Mouse (Mus musculus): ENCODE results near the gene Ablim2. TPM values are rescaled to one million over a fixed set of nuclear protein-coding genes. Genes with fewer than 3 reads are reported as not detected.

Gene Ablim2
- polyA plus RNA-seq, 1 experiment from 2014 or later, result 1.3 TPM

DNA sequence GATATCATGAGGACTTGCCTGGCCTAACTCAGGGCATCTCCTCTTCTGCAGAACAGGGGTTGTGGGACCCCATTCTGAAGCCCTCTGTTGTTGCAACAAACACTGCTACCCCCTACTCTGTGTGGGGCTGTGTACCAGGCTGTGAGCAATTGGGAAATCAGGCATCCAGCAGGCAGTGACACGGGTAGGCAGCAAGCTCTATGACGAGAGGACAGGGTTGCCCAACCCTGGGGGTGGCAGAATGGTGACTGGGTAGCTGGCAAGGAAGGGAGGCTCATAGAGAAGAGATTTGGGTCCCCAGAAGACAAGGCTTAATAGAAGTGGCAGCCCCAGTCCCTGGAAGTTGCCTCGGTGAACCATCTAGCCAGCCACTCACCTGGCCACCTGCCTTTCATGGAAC, 31.8 kb upstream of the Ablim2 start:
- Histone ChIP-seq H3K9ac (no peak overlapping the region), H3K27ac (no peak overlapping the region), H3K4me2 (no peak overlapping the region), H3K4me3 (replicated peaks) (no peak overlapping the region), H3K27me3 (no peaks in the 10 kb centered on the region), H3K9me3 (no peaks in the 10 kb centered on the region), H3K4me1 (no peaks in the 10 kb centered on the region), H3K36me3 (replicated peaks) (no peaks in the 10 kb centered on the region)
- WGBS, result 71% methylated on average over 3 of the region's 3 CpGs
- ATAC-seq (ENCODE audit: low FRiP score), result no peak

DNA sequence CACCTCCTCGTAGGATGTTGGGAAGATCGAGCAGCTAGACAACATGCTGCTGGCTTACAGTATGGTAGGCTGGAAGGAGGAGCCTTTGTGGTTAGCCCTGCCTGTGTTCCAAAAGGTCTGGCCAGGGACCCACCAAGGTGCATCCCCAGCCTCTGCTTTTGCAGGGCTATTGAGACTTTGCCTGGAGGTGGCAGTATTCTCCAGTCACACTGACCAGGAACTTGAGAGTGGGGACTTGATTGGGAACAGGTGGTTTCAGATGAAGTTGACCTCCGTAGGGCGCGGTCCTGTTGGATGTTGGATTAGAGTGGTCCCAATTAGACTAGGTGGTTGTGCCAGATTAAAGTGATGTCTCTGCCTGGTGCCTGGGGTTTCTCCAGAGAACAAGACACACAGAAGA, 30.2 kb upstream of the Ablim2 start:
- H3K36me3 ChIP-seq (replicated peaks), result no peaks in the 10 kb centered on the region
- WGBS, result 91% methylated on average over 5 of the region's 5 CpGs
- no peak overlapping the region for H3K4me3 ChIP-seq (replicated peaks)
- no peak overlapping the region for H3K4me2 ChIP-seq
- ATAC-seq (ENCODE audit: low FRiP score), result no peak
- no peaks in the 10 kb centered on the region for H3K27me3 ChIP-seq
- no peak overlapping the region for H3K27ac ChIP-seq
- no peak overlapping the region for H3K9ac ChIP-seq
- H3K9me3 ChIP-seq, result no peaks in the 10 kb centered on the region
- H3K4me1 ChIP-seq, result no peaks in the 10 kb centered on the region

DNA sequence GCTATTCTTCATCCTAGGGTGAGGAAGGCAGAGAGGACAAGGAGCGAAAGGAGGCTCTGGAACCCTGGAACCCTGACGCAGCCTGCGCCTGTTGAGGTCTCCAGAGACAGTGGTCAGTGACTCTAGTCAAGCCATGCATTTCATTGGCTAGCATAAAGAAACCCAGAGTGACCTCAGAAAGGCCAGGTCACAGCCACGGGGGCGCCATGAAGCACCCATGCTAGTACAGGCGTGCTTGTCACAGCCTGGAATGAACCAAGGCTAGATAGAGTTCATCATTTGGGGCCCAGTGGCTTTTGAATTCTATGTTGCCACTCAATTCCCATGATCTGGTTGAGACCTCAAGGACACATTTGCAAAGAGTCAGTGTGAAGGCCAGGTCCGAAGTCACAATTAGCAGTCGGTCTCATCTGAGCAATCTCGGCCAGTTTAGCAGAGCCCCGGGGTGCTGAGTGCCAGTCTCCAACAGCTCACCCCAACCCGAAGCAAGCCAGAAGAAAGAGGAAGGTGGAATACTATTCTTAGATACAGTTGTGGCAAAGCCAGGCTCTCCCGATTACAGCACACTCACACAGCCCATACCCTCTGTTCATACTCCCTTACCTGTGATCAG, 29.2 kb upstream of the Ablim2 start:
- no peak for ATAC-seq (ENCODE audit: low FRiP score)
- Histone ChIP-seq H3K9ac (no peak overlapping the region), H3K27me3 (no peaks in the 10 kb centered on the region), H3K36me3 (replicated peaks) (no peaks in the 10 kb centered on the region), H3K9me3 (no peaks in the 10 kb centered on the region), H3K4me2 (no peak overlapping the region), H3K27ac (no peak overlapping the region), H3K4me3 (replicated peaks) (no peak overlapping the region), H3K4me1 (no peaks in the 10 kb centered on the region)
- 91% methylated on average over 12 of the region's 12 CpGs for WGBS

GRCm38 (mm10) chr5:35728957-35729460, 28.7 kb upstream of the Ablim2 start:
- H3K4me2 ChIP-seq, result no peak overlapping the region
- H3K27ac ChIP-seq, result peak overlapping the region; percentile 53; the same call in 1 of the 2 replicates

GRCm38 (mm10) chr5:35729844-35730243, 27.8 kb upstream of the Ablim2 start:
- Histone ChIP-seq H3K27me3 (no peaks in the 10 kb centered on the region), H3K9me3 (no peaks in the 10 kb centered on the region), H3K4me3 (replicated peaks) (no peak overlapping the region), H3K4me1 (no peaks in the 10 kb centered on the region), H3K9ac (no peak overlapping the region), H3K36me3 (replicated peaks) (no peaks in the 10 kb centered on the region), H3K4me2 (no peak overlapping the region), H3K27ac (no peak overlapping the region)
- ATAC-seq (ENCODE audit: low FRiP score), result no peak
- WGBS, result 84% methylated on average over 3 of the region's 3 CpGs

More at GRCm38 (mm10) chr5:35728957-35729460, 28.7 kb upstream of the Ablim2 start:
- Histone ChIP-seq H3K27me3 (no peaks in the 10 kb centered on the region), H3K4me1 (no peaks in the 10 kb centered on the region), H3K36me3 (replicated peaks) (no peaks in the 10 kb centered on the region), H3K9me3 (no peaks in the 10 kb centered on the region), H3K9ac (no peak overlapping the region), H3K4me3 (replicated peaks) (no peak overlapping the region)
- ATAC-seq (ENCODE audit: low FRiP score), result no peak
- 65% methylated on average over 11 of the region's 11 CpGs for WGBS

GRCm38 (mm10) chr5:35730552-35730951, 27.1 kb upstream of the Ablim2 start:
- Histone ChIP-seq H3K27me3 (no peaks in the 10 kb centered on the region), H3K9me3 (no peaks in the 10 kb centered on the region), H3K27ac (no peak overlapping the region), H3K4me2 (no peak overlapping the region), H3K9ac (no peak overlapping the region), H3K4me3 (replicated peaks) (no peak overlapping the region), H3K4me1 (no peaks in the 10 kb centered on the region), H3K36me3 (replicated peaks) (no peaks in the 10 kb centered on the region)
- no peak for ATAC-seq (ENCODE audit: low FRiP score)
- WGBS, result 83% methylated on average over 1 of the region's 1 CpGs

- no peaks in the 10 kb centered on the region for H3K27me3 ChIP-seq
- no peaks in the 10 kb centered on the region for H3K9me3 ChIP-seq
- H3K36me3 ChIP-seq (replicated peaks), result no peaks in the 10 kb centered on the region
- H3K4me1 ChIP-seq, result no peaks in the 10 kb centered on the region
- no peak overlapping the region for H3K4me3 ChIP-seq (replicated peaks)
- H3K27ac ChIP-seq, result no peak overlapping the region
- no peak overlapping the region for H3K4me2 ChIP-seq
- 87% methylated on average over 4 of the region's 4 CpGs for WGBS
- ATAC-seq (ENCODE audit: low FRiP score), result no peak
- H3K9ac ChIP-seq, result no peak overlapping the region
Observed at GRCm38 (mm10) chr5:35731006-35731405, 26.7 kb upstream of the Ablim2 start.

GRCm38 (mm10) chr5:35733523-35733922, 24.2 kb upstream of the Ablim2 start:
- H3K4me1 ChIP-seq, result 0 out of 2 replicates have a peak, but pooled peaks cover 4% of the 10 kb centered on the region
- no peak overlapping the region for H3K4me2 ChIP-seq
- no peaks in the 10 kb centered on the region for H3K27me3 ChIP-seq
- H3K9me3 ChIP-seq, result no peaks in the 10 kb centered on the region
- H3K4me3 ChIP-seq (replicated peaks), result no peak overlapping the region
- H3K36me3 ChIP-seq (replicated peaks), result no peaks in the 10 kb centered on the region
- no peak for ATAC-seq (ENCODE audit: low FRiP score)
- 75% methylated on average over 2 of the region's 2 CpGs for WGBS
- no peak overlapping the region for H3K27ac ChIP-seq
- no peak overlapping the region for H3K9ac ChIP-seq

GRCm38 (mm10) chr5:35737231-35737901, 20.3 kb upstream of the Ablim2 start:
- WGBS, result 81% methylated on average over 20 of the region's 20 CpGs
- Histone ChIP-seq H3K36me3 (replicated peaks) (no peaks in the 10 kb centered on the region), H3K4me3 (replicated peaks) (no peak overlapping the region), H3K9ac (no peak overlapping the region), H3K4me1 (0 out of 2 replicates have a peak, but pooled peaks cover 4% of the 10 kb centered on the region), H3K4me2 (no peak overlapping the region), H3K27me3 (peaks cover 32% of the 10 kb centered on the region), H3K27ac (no peak overlapping the region), H3K9me3 (no peaks in the 10 kb centered on the region)
- ATAC-seq (ENCODE audit: low FRiP score), result no peak

GRCm38 (mm10) chr5:35739005-35739404, 18.7 kb upstream of the Ablim2 start:
- WGBS, result 77% methylated on average over 2 of the region's 2 CpGs
- H3K4me3 ChIP-seq (replicated peaks), result no peak overlapping the region
- no peak for ATAC-seq (ENCODE audit: low FRiP score)
- H3K36me3 ChIP-seq (replicated peaks), result no peaks in the 10 kb centered on the region
- no peak overlapping the region for H3K4me2 ChIP-seq
- no peak overlapping the region for H3K9ac ChIP-seq
- no peak overlapping the region for H3K27ac ChIP-seq
- H3K9me3 ChIP-seq, result no peaks in the 10 kb centered on the region
- 0 out of 2 replicates have a peak, but pooled peaks cover 4% of the 10 kb centered on the region for H3K4me1 ChIP-seq
- peaks cover 32% of the 10 kb centered on the region for H3K27me3 ChIP-seq

- 0 out of 2 replicates have a peak, but pooled peaks cover 4% of the 10 kb centered on the region for H3K4me1 ChIP-seq
- H3K4me2 ChIP-seq, result no peak within 1 kb of the TSS
- no peak within 1 kb of the TSS for H3K4me3 ChIP-seq (replicated peaks)
- no peaks in the 10 kb centered on the region for H3K36me3 ChIP-seq (replicated peaks)
- peaks cover 32% of the 10 kb centered on the region for H3K27me3 ChIP-seq
- H3K27ac ChIP-seq, result no peak within 1 kb of the TSS
- no peak within 1 kb of the TSS for H3K9ac ChIP-seq
- WGBS, result 18% methylated on average over 10 of the region's 10 CpGs
- no peaks in the 10 kb centered on the region for H3K9me3 ChIP-seq
- no peak for ATAC-seq (ENCODE audit: low FRiP score)
Observed at GRCm38 (mm10) chr5:35739536-35740278, 18.0 kb upstream of the Ablim2 start, which contains the start of gene Sh3tc1. Gene Sh3tc1, minus strand, starts transcription at chr5:35739987.

- no peak for ATAC-seq (ENCODE audit: low FRiP score)
- no peak overlapping the region for H3K4me3 ChIP-seq (replicated peaks)
- H3K36me3 ChIP-seq (replicated peaks), result no peaks in the 10 kb centered on the region
- peaks cover 32% of the 10 kb centered on the region for H3K27me3 ChIP-seq
- H3K27ac ChIP-seq, result no peak overlapping the region
- H3K4me2 ChIP-seq, result no peak overlapping the region
- WGBS, result 9% methylated on average over 10 of the region's 10 CpGs
- no peak overlapping the region for H3K9ac ChIP-seq
- 0 out of 2 replicates have a peak, but pooled peaks cover 4% of the 10 kb centered on the region for H3K4me1 ChIP-seq
- H3K9me3 ChIP-seq, result no peaks in the 10 kb centered on the region
Observed at GRCm38 (mm10) chr5:35740716-35741115, 17.0 kb upstream of the Ablim2 start.

Data from forebrain, embryonic 12.5 days (tissue).